Comparison of ENCODE assay signal across 16 mouse cellular contexts in genomic region chr9:82404010-82404409, GRCm38 (mm10).
DNase-seq lines count a peak whose midpoint lies in the region; ATAC-seq and TF ChIP-seq lines count a peak whose summit lies in the region.
"Had no signal": no experiment of that assay in that cellular context is flagged by ENCODE, and none has a peak within 500 bp of the region (broad histone marks: within the 10 kb centered on the region; RNA-seq: fewer than 3 reads in every experiment).

No protein-coding gene starts in this region.

- H3K4me2 ChIP-seq in kidney, postnatal 0 days (ENCODE audit: low read length): no peak overlapping the region
- no peak overlapping the region for H3K4me2 ChIP-seq in kidney, embryonic 14.5 days (replicated peaks; ENCODE audit: low read depth, low read length)
- H3K4me2 ChIP-seq in intestine, embryonic 15.5 days (replicated peaks): no peak overlapping the region
- H3K4me2 ChIP-seq in liver, postnatal 0 days (ENCODE audit: low read depth, low read length): no peak overlapping the region
- H3K4me2 ChIP-seq in liver, embryonic 12.5 days: no peak overlapping the region
- H3K4me2 ChIP-seq: limb, embryonic 12.5 days; lung, embryonic 15.5 days; neural tube, embryonic 13.5 days had no signal

- no peaks in the 10 kb centered on the region for H3K4me1 ChIP-seq in kidney, postnatal 0 days (replicated peaks; ENCODE audit: insufficient read depth, low read length)
- H3K4me1 ChIP-seq in kidney, embryonic 14.5 days (ENCODE audit: control insufficient read depth, insufficient read depth, low read length): no peaks in the 10 kb centered on the region
- H3K4me1 ChIP-seq in intestine, embryonic 15.5 days (replicated peaks): no peaks in the 10 kb centered on the region
- H3K4me1 ChIP-seq in liver, postnatal 0 days (ENCODE audit: insufficient read depth): no peaks in the 10 kb centered on the region
- no peaks in the 10 kb centered on the region for H3K4me1 ChIP-seq in liver, embryonic 12.5 days
- H3K4me1 ChIP-seq: limb, embryonic 12.5 days; lung, embryonic 15.5 days; neural tube, embryonic 13.5 days had no signal

- H3K9me3 ChIP-seq in kidney, postnatal 0 days (replicated peaks; ENCODE audit: low read length): no peaks in the 10 kb centered on the region
- H3K9me3 ChIP-seq in kidney, embryonic 14.5 days (ENCODE audit: control insufficient read depth, low read length): no peaks in the 10 kb centered on the region
- no peaks in the 10 kb centered on the region for H3K9me3 ChIP-seq in intestine, embryonic 15.5 days
- H3K9me3 ChIP-seq in liver, postnatal 0 days (ENCODE audit: low read length): no peaks in the 10 kb centered on the region
- no peaks in the 10 kb centered on the region for H3K9me3 ChIP-seq in liver, embryonic 12.5 days (replicated peaks)
- H3K9me3 ChIP-seq: limb, embryonic 12.5 days; lung, embryonic 15.5 days; neural tube, embryonic 13.5 days had no signal

- peak; percentile 37 to 49 for DNase-seq in cerebellum, postnatal 14 days
- DNase-seq in cerebellum, postnatal 4 days (ENCODE audit: low spot score in 2 of 2): no peak
- no peak for DNase-seq in kidney, postnatal 0 days (ENCODE audit: low spot score)
- DNase-seq in A20 (ENCODE audit: low read depth, low spot score): peak; percentile 19
- DNase-seq in liver, postnatal 0 days: no peak
- DNase-seq: layer of hippocampus, postnatal 36 days; midbrain, embryonic 14.5 days; retina, postnatal 1 day; thymus, adult 2 months had no signal

- H3K27ac ChIP-seq in kidney, postnatal 0 days: no peak overlapping the region
- no peak overlapping the region for H3K27ac ChIP-seq in kidney, embryonic 14.5 days (ENCODE audit: low read depth, low read length)
- H3K27ac ChIP-seq in intestine, embryonic 15.5 days: no peak overlapping the region
- H3K27ac ChIP-seq in liver, postnatal 0 days (ENCODE audit: low read depth): no peak overlapping the region
- no peak overlapping the region for H3K27ac ChIP-seq in liver, embryonic 12.5 days
- H3K27ac ChIP-seq: limb, embryonic 12.5 days; lung, embryonic 15.5 days; neural tube, embryonic 13.5 days had no signal

- ATAC-seq in kidney, postnatal 0 days (replicated peaks; ENCODE audit: low FRiP score, low read depth): peak; percentile 81
- ATAC-seq in kidney, embryonic 14.5 days (ENCODE audit: low FRiP score, low TSS enrichment): no peak
- peak; percentile 84 for ATAC-seq in intestine, embryonic 15.5 days
- no peak for ATAC-seq in liver, postnatal 0 days
- ATAC-seq in liver, embryonic 12.5 days: no peak

- no peaks in the 10 kb centered on the region for H3K27me3 ChIP-seq in kidney, postnatal 0 days (ENCODE audit: insufficient read depth, low read length)
- H3K27me3 ChIP-seq in kidney, embryonic 14.5 days (ENCODE audit: control insufficient read depth, insufficient read depth, low read length): no peaks in the 10 kb centered on the region
- H3K27me3 ChIP-seq in intestine, embryonic 15.5 days (replicated peaks): no peaks in the 10 kb centered on the region
- no peaks in the 10 kb centered on the region for H3K27me3 ChIP-seq in liver, postnatal 0 days (ENCODE audit: insufficient read depth, low read length)
- H3K27me3 ChIP-seq in liver, embryonic 12.5 days (replicated peaks): no peaks in the 10 kb centered on the region
- H3K27me3 ChIP-seq: limb, embryonic 12.5 days; lung, embryonic 15.5 days; neural tube, embryonic 13.5 days had no signal

- no peak overlapping the region for H3K9ac ChIP-seq in kidney, postnatal 0 days (ENCODE audit: low read depth, low read length)
- H3K9ac ChIP-seq in kidney, embryonic 14.5 days (ENCODE audit: low read depth, low read length): no peak overlapping the region
- no peak overlapping the region for H3K9ac ChIP-seq in intestine, embryonic 15.5 days
- H3K9ac ChIP-seq in liver, postnatal 0 days (replicated peaks): no peak overlapping the region
- no peak overlapping the region for H3K9ac ChIP-seq in liver, embryonic 12.5 days
- H3K9ac ChIP-seq: limb, embryonic 12.5 days; lung, embryonic 15.5 days; neural tube, embryonic 13.5 days had no signal

- peak; percentile 55 for TF ChIP-seq CTCF in kidney, postnatal 0 days (IDR thresholded peaks at IDR 0.05; ENCODE audit: low read depth)
- TF ChIP-seq CTCF in liver, postnatal 0 days (IDR thresholded peaks at IDR 0.05; ENCODE audit: low read depth): no peak

- H3K36me3 ChIP-seq in kidney, postnatal 0 days (ENCODE audit: insufficient read depth, low read length): no peaks in the 10 kb centered on the region
- no peaks in the 10 kb centered on the region for H3K36me3 ChIP-seq in kidney, embryonic 14.5 days (ENCODE audit: control insufficient read depth, insufficient read depth, low read length)
- no peaks in the 10 kb centered on the region for H3K36me3 ChIP-seq in intestine, embryonic 15.5 days
- no peaks in the 10 kb centered on the region for H3K36me3 ChIP-seq in liver, postnatal 0 days (replicated peaks; ENCODE audit: insufficient read depth, low read length)
- H3K36me3 ChIP-seq in liver, embryonic 12.5 days: no peaks in the 10 kb centered on the region
- H3K36me3 ChIP-seq: limb, embryonic 12.5 days; lung, embryonic 15.5 days; neural tube, embryonic 13.5 days had no signal

- no peak for TF ChIP-seq EP300 in liver, postnatal 0 days (IDR thresholded peaks at IDR 0.05; ENCODE audit: low read depth)

- no peak overlapping the region for H3K4me3 ChIP-seq in kidney, postnatal 0 days (replicated peaks; ENCODE audit: low read depth, low read length)
- no peak overlapping the region for H3K4me3 ChIP-seq in kidney, embryonic 14.5 days (ENCODE audit: low read length)
- H3K4me3 ChIP-seq in intestine, embryonic 15.5 days (replicated peaks): no peak overlapping the region
- no peak overlapping the region for H3K4me3 ChIP-seq in liver, postnatal 0 days (ENCODE audit: low read depth, low read length)
- no peak overlapping the region for H3K4me3 ChIP-seq in liver, embryonic 12.5 days
- H3K4me3 ChIP-seq: erythroblast, embryonic 14.5 days; limb, embryonic 12.5 days; lung, embryonic 15.5 days; neural tube, embryonic 13.5 days had no signal

Comparison
In these comparisons a context has a peak if more than half of its experiments do, and no peak if none do; other contexts are left out.
1. DNase-seq: peak in cerebellum, postnatal 14 days (2 of 2) and A20 (single experiment); none in cerebellum, postnatal 4 days (0 of 2), kidney, postnatal 0 days (single experiment) and liver, postnatal 0 days (single experiment).
2. ATAC-seq: peak in kidney, postnatal 0 days (single experiment) and intestine, embryonic 15.5 days (single experiment); none in kidney, embryonic 14.5 days (single experiment), liver, postnatal 0 days (single experiment) and liver, embryonic 12.5 days (single experiment).